Mouse (Mus musculus) right cerebral cortex, postnatal 25 days (tissue): Measurements from ENCODE around the gene Ginm1.

Experiments used
- DNase-seq: peaks from one replicate; pipeline ENCODE4 v3.0.0; 2022

The Ginm1 gene

DNA sequence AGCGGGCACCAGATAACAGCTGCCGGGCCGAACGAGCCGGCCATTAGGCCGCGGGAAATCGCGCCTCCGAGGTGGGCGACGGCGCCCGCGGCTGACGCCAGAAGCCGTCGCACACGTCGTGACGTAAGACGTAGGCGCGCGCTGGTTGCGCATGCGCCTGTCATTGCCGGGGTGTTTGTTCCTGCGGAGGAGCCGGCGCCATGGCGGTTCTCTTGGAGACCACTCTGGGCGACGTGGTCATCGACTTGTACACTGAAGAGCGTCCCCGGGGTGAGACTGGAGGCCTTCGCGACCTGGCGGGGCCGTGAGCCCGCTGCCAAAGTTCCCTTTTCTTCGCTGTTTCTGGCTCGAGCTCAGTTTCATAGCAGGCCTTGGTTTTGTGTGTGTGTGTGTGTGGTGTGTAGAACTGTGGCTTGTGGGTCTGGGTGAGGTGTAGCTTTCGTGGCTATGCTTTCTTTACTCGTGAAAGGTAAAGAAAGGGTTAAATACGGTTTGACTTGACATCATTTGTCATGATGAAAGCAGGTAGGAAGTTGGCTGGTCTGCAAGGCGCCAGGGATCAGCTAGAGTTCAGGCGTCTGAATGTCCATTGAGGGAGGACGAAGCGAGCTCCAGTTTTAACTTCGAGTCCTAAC is at the start of gene Ginm1, which contains the start of gene Ppil4:
Ginm1 (minus strand) TSS at position 74 of the 635 bp plus-strand sequence.
Ppil4 (plus strand) TSS at position 141 of the 635 bp plus-strand sequence.
- DNase-seq: peak; percentile 93

- peak; percentile 12 for DNase-seq
These were observed 49.0 kb upstream of the Ginm1 start for GRCm38 (mm10) chr10:7841571-7842080.

GRCm38 (mm10) chr10:7840785-7841184 is 48.2 kb upstream of the Ginm1 start:
- no peak for DNase-seq

GRCm38 (mm10) chr10:7840353-7840733 is 47.7 kb upstream of the Ginm1 start:
- no peak for DNase-seq

- DNase-seq: no peak
These were observed 47.1 kb upstream of the Ginm1 start for GRCm38 (mm10) chr10:7839551-7840352.

DNA sequence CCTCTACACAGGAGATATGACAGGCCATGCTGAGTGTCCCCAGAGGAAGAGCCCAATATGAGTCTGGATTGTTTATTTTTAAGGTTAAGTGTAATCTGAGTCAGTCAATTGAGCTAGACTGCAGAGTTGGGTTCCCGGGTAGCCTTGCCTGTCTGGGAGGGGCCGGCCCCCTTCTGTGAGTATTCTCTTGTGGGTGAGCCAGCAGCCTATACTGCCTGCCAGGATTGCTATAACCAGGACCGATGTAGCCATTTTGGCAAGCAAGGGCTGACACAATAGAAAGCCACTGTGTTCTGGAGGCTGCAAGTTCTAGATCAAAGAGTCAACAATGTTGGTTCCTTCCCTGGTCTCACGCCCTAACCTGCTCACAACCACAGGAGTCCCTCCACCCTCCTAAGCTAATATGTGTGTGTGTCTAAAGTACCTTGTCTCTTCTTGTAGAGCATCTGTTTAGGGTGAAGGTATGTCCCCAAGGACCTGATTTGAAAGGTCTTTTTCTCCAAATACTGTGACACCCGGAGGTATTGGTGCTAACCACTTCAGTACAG is 46.3 kb upstream of the Ginm1 start:
- DNase-seq: no peak

DNA sequence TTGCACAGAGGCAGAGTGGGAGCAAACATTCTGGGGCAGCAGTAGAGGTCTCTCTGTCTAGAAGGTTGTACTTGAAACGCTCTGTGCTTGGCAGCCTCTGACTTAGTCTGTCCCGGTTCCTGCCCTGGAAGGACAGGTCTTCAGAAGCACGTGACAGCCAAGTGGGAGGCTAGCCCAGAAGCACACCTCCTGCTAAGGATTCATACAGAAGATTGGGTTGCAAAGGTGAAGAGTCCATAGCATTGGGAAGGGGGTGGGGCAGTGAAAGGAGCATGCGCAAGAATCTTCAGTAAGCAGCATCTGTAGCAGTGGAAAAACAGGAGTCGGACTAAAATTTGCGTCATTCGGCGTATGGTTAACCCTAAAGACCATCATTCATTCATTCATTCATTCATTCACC is 45.4 kb upstream of the Ginm1 start:
- DNase-seq: no peak

DNA sequence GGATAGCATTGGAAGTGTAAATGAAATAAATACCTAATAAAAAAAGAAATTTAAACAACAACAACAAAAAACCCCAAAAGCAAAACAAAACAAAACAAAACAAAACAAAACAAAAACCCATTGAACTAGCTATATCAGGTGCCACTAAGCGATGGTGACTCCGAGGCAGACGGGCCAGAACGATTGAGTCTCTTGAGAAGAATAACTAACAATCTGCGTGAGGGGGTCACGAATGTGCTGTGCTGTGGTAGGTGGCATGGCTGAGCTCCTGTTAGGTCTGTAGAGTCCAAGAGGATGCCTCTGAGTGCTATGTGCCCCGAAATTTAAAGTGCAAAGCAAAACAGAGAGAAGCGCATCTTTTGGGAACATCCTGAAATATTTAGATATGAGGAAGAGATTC is 44.8 kb upstream of the Ginm1 start:
- no peak for DNase-seq

- no peak for DNase-seq
These were observed 44.3 kb upstream of the Ginm1 start for GRCm38 (mm10) chr10:7836902-7837301.

- DNase-seq: no peak
These were observed 42.1 kb upstream of the Ginm1 start for GRCm38 (mm10) chr10:7834671-7835225.

DNA sequence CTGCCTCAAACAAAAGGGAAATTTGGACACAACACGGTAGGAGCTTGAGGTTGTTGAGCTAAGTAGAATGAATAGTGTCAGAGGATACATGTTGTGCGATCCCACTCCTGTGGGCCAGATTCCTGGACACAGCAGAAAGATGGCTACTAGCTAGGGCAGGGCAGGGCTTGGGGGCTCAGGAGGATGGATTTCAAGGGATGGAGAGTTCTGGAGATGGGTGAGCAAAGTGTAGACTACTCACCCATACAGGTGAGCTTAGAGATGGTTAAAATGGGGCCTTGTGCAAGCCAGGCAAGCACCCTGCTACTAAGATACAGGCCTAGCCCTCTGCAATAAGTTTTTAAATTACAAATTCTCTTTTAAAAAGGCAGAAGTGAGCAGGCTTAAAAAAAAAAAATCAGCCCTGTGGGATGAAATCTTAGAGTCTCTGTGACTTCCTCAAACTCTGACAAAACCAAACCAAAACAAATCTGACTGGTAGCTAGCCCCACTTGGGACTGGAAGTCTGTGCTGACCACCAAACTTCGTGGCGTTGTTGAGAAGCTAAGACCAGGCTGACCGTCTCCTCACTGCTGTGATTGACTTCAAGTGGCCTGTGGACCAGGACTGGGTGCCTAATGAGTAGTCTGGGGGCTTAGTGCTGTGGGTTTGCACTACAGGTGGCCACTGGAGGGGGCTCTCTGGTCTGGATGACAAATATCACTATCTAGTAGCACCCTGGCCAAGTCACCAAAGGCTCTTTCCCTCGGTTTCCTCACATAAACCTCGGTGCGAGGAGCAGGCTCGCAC is 40.9 kb upstream of the Ginm1 start:
- DNase-seq: no peak

DNA sequence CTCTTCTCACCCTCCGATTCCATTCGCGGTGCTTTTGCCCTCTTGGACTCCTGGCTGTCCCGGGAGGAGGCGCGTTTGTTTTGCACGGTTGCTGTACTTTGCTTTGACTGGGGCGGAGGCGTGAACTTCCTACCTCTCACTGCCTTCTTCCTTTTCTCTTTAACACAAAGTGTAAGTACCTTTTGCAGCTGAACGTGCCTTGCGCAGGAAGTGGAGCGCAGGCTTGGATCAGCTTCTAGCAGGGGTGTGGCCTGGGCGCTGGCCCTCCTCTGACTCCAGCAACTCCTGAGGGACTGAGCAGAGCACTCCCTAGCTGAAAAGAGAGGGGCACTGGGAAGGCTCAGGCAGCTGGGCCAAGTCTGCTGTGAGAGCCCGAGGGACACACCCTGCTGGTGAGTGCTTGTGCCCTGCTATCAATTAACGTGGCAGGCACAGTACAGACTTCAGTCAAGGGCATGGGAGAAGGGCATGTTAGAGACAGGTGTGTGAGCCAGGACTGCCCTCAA is 39.6 kb upstream of the Ginm1 start, which contains the start of gene Zc3h12d:
Zc3h12d (plus strand) TSS at position 300 of the 506 bp plus-strand sequence.
- no peak for DNase-seq

- no peak for DNase-seq
These were observed 33.5 kb upstream of the Ginm1 start for GRCm38 (mm10) chr10:7826106-7826505.

GRCm38 (mm10) chr10:7825281-7825665 is 32.6 kb upstream of the Ginm1 start:
- no peak for DNase-seq

- DNase-seq: no peak
These were observed 32.1 kb upstream of the Ginm1 start for GRCm38 (mm10) chr10:7824663-7825280.

DNA sequence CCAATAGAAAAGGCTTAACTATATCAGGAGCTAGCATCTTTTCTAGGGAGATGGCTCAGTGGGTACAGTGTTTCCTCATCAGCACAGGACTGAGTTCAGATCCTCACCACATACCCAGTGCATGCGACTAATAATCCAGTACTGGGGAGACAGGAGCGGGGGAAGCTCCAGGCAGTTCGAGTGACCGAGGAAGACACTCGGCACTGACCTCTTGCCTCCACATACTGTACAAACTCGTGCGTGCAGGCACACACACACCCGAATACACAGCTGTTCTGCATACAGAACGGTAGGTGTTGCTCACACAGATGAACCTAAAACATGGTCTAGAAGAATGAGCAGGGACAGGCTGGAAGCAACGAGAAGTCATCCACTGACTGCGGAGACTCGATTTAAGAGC is 29.4 kb upstream of the Ginm1 start:
- DNase-seq: no peak

GRCm38 (mm10) chr10:7820171-7820570 is 27.5 kb upstream of the Ginm1 start:
- DNase-seq: no peak

- DNase-seq: no peak
These were observed 27.0 kb upstream of the Ginm1 start for GRCm38 (mm10) chr10:7819603-7820002.

DNA sequence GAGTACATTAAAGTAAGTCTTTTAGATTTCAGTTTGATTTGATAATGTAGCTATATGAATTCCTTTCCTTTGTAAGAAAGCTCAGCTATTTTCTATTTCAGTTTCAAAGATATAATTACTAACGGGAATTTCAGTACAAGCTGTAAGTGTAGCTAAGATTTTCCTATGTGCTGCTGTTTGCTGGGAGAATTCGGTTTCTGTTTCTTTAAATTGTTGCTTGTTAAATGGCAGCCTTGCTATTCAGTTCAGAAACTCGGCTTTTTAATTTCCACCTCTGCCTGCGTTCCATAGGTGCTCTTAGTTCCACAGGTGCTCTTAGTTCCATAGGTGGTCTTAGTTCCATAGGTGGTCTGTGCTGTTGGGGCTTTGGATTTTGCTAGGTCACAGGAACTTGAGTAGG is 26.5 kb upstream of the Ginm1 start:
- DNase-seq: no peak

- DNase-seq: no peak
These were observed 26.1 kb upstream of the Ginm1 start for GRCm38 (mm10) chr10:7818676-7819075.

- no peak for DNase-seq
These were observed 23.9 kb upstream of the Ginm1 start for GRCm38 (mm10) chr10:7816476-7816875.

- no peak for DNase-seq
These were observed 17.3 kb upstream of the Ginm1 start for GRCm38 (mm10) chr10:7809937-7810336.
